Mouse (Mus musculus): Measurements from ENCODE around the gene Gjb3.

DNA sequence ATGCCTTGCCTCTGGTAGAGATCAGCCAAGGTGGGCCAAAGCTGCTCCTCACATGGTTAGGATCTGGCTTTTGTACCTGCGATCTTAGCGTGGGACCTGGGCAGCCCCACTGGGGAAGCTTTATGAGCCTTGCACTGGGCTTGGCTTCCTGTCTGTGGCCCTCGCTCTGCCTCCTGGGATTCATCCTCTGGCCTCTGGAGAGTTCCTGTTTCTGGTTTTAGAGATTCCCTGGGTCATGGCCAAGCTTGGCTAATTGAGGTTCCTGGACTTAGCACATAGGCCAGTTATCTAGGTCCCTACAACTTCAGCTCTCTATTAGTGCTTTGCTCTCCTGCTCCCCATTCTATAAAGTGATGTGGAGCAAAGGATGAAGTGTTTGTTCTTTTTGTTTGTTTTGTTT lies 26.8 kb downstream of the Gjb3 start:
- no peak for TF ChIP-seq CTCF (IDR thresholded peaks at IDR 0.05; ENCODE audit: borderline replicate concordance, insufficient read depth, low read depth, low read length)
- no peak for TF ChIP-seq POLR2A (IDR thresholded peaks at IDR 0.05; ENCODE audit: borderline replicate concordance, insufficient read depth, low read length)

Data from cerebellum, adult 2 months (tissue).